ENCODE assay signal across 17 mouse cellular contexts in genomic region chr1:185283247-185283646, GRCm38 (mm10).
"Had no signal": no experiment of that assay in that cellular context is flagged by ENCODE, and none has a peak within 500 bp of the region (broad histone marks: within the 10 kb centered on the region; RNA-seq: fewer than 3 reads in every experiment).

No protein-coding gene starts in this region.

- H3K4me3 ChIP-seq: hindbrain, embryonic 15.5 days; limb, embryonic 12.5 days; liver, embryonic 13.5 days; lung, embryonic 15.5 days; megakaryocyte, embryonic 14.5 days; midbrain, embryonic 15.5 days had no signal

- H3K27me3 ChIP-seq: hindbrain, embryonic 15.5 days; limb, embryonic 12.5 days; liver, embryonic 13.5 days; lung, embryonic 15.5 days; megakaryocyte, embryonic 14.5 days; midbrain, embryonic 15.5 days had no signal

- H3K4me1 ChIP-seq: hindbrain, embryonic 15.5 days; limb, embryonic 12.5 days; liver, embryonic 13.5 days; megakaryocyte, embryonic 14.5 days had no signal

- H3K27ac ChIP-seq: hindbrain, embryonic 15.5 days; limb, embryonic 12.5 days; liver, embryonic 13.5 days; lung, embryonic 15.5 days; macrophage; midbrain, embryonic 15.5 days had no signal

- ATAC-seq: inflammation-experienced regulatory T-cells, adult 6 months; liver, postnatal 0 days; midbrain, embryonic 15.5 days had no signal

- H3K9ac ChIP-seq: hindbrain, embryonic 15.5 days; limb, embryonic 12.5 days; liver, embryonic 13.5 days; liver, postnatal 0 days; lung, embryonic 15.5 days; midbrain, embryonic 15.5 days had no signal

- H3K9me3 ChIP-seq: hindbrain, embryonic 15.5 days; limb, embryonic 12.5 days; liver, embryonic 13.5 days; lung, embryonic 15.5 days; megakaryocyte, embryonic 14.5 days; midbrain, embryonic 15.5 days had no signal

- H3K4me2 ChIP-seq: hindbrain, embryonic 15.5 days; limb, embryonic 12.5 days; liver, embryonic 13.5 days; lung, embryonic 15.5 days; midbrain, embryonic 11.5 days; midbrain, embryonic 15.5 days had no signal

- DNase-seq: layer of hippocampus, adult 9-11 months; layer of hippocampus, postnatal 36 days; liver; liver, embryonic 13.5 days; liver, postnatal 0 days; right cerebral cortex, adult 18-20 months; spleen, adult 18-20 months; thymus, adult 2 months; thymus, postnatal 36 days had no signal
